Mouse (Mus musculus): ENCODE results near the gene Krt20. TPM values are rescaled to one million over a fixed set of nuclear protein-coding genes. Genes with fewer than 3 reads are reported as not detected.

The Krt20 gene
- 0.65 and 1.0 TPM in 2 replicates for polyA plus RNA-seq (2012; rRNA removed)

DNA sequence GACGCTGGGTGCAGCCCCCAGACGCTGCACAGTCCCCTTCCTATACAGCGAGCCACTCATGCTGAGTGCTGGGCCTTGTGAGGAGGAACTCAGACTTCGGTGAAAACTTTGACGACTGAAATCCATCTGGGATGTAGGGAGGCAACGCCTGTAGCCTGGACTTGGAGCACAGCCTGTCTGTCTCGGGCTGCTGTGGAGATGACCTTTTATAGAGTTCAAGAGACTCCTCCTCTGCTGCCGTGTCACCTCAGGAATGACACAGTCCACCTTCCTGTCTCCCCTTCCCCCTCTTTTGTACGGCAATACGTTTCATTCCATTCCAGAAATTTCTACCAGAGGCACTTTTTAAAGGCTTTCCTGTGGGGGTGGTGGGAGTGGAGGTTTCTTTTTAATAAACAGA lies at the start of gene Krt20:
Gene Krt20 (minus strand): TSS at position 179 of the 400 bp plus-strand sequence.
- no peak for DNase-seq
- Histone ChIP-seq H3K4me1 (replicated peaks; ENCODE audit: control insufficient read depth, insufficient read depth, low read length) (no peaks in the 10 kb centered on the region), H3K4me3 (ENCODE audit: control insufficient read depth, insufficient read depth, low read length) (no peak within 1 kb of the TSS), H3K27me3 (ENCODE audit: control insufficient read depth, insufficient read depth, low read length) (no peaks in the 10 kb centered on the region), H3K36me3 (ENCODE audit: control insufficient read depth, insufficient read depth, low read length) (no peaks in the 10 kb centered on the region), H3K27ac (ENCODE audit: control insufficient read depth, insufficient read depth, low read length) (no peak within 1 kb of the TSS)
- no peak for TF ChIP-seq POLR2A (IDR thresholded peaks at IDR 0.05; ENCODE audit: control insufficient read depth, extremely low read depth, insufficient read depth, low read length, poor library complexity)
- no peak for TF ChIP-seq CTCF (IDR thresholded peaks at IDR 0.05; ENCODE audit: borderline replicate concordance, control insufficient read depth, extremely low read depth, insufficient read depth, low read length, poor library complexity)
- WGBS, result 52% methylated on average over 10 of the region's 10 CpGs

DNA sequence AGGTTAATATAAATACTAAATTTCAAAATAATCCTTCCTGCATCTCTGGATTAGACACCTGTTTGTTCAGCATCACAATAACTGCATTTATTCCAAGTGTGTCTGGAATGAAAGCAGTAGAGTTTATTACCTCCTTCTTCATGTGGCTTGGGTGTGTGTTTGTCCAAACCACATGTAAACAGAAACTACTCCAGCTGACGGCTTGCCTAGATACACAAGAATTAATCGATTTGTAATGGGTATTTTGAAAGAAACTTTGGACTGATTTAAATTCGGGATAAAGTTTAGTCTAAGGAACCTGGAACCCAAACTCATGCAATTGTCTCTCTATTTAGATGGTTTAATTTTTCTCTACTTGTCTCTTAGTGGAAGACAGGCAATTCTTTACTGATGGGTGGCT lies 37.0 kb upstream of the Krt20 start:
- no peak for TF ChIP-seq CTCF (IDR thresholded peaks at IDR 0.05; ENCODE audit: borderline replicate concordance, control insufficient read depth, extremely low read depth, insufficient read depth, low read length, poor library complexity)
- no peak for TF ChIP-seq POLR2A (IDR thresholded peaks at IDR 0.05; ENCODE audit: control insufficient read depth, extremely low read depth, insufficient read depth, low read length, poor library complexity)
- WGBS, result 86% methylated on average over 3 of the region's 3 CpGs
- H3K36me3 ChIP-seq (ENCODE audit: control insufficient read depth, insufficient read depth, low read length), result no peaks in the 10 kb centered on the region
- H3K4me3 ChIP-seq (ENCODE audit: control insufficient read depth, insufficient read depth, low read length), result no peak overlapping the region
- H3K27ac ChIP-seq (ENCODE audit: control insufficient read depth, insufficient read depth, low read length), result no peak overlapping the region
- no peaks in the 10 kb centered on the region for H3K4me1 ChIP-seq (replicated peaks; ENCODE audit: control insufficient read depth, insufficient read depth, low read length)
- DNase-seq, result no peak
- H3K27me3 ChIP-seq (ENCODE audit: control insufficient read depth, insufficient read depth, low read length), result no peaks in the 10 kb centered on the region

DNA sequence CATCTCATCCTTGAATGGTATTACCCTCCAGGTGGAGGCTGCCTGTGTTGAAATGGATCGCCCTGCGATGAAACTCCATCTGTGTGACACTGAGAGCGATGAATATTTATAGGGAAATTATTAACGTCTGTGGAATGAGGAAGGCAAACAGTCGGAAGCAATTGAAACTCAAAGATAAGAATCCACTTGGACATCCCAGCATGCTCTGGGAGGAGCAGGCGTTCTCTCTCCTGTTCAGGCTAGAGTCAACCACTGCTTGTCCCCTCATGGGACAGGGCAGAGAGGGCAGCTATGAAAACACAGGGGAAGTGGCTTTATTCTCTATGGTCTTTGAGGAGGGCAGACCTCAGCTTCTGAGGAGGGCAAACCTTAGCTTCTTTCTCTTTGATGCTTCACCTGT lies 35.5 kb upstream of the Krt20 start:
- 83% methylated on average over 6 of the region's 6 CpGs for WGBS
- Histone ChIP-seq H3K27ac (ENCODE audit: control insufficient read depth, insufficient read depth, low read length) (no peak overlapping the region), H3K4me1 (replicated peaks; ENCODE audit: control insufficient read depth, insufficient read depth, low read length) (no peaks in the 10 kb centered on the region), H3K4me3 (ENCODE audit: control insufficient read depth, insufficient read depth, low read length) (no peak overlapping the region), H3K36me3 (ENCODE audit: control insufficient read depth, insufficient read depth, low read length) (no peaks in the 10 kb centered on the region), H3K27me3 (ENCODE audit: control insufficient read depth, insufficient read depth, low read length) (no peaks in the 10 kb centered on the region)
- TF ChIP-seq CTCF (IDR thresholded peaks at IDR 0.05; ENCODE audit: borderline replicate concordance, control insufficient read depth, extremely low read depth, insufficient read depth, low read length, poor library complexity) (no peak), POLR2A (IDR thresholded peaks at IDR 0.05; ENCODE audit: control insufficient read depth, extremely low read depth, insufficient read depth, low read length, poor library complexity) (no peak)
- DNase-seq, result no peak

DNA sequence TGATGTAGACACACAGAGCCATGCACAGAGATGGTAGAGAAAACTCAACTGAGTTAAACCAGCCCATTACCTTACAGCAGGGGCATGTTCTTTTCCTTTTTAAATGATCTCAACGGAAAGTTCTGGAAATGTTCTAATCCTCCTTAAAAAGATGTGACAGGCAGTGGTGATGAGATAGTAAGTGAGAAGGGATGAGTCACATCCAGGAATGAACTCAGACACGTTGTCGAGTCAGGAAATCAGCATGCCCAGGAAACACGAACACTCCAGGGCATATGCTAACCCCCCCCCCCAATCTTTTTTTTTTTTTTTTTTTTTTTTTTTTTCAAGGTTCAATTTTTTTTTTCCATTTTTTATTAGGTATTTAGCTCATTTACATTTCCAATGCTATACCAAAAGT lies 34.5 kb upstream of the Krt20 start:
- WGBS, result 66% methylated on average over 4 of the region's 4 CpGs
- no peaks in the 10 kb centered on the region for H3K27me3 ChIP-seq (ENCODE audit: control insufficient read depth, insufficient read depth, low read length)
- no peak for DNase-seq
- no peaks in the 10 kb centered on the region for H3K36me3 ChIP-seq (ENCODE audit: control insufficient read depth, insufficient read depth, low read length)
- no peak overlapping the region for H3K4me3 ChIP-seq (ENCODE audit: control insufficient read depth, insufficient read depth, low read length)
- no peaks in the 10 kb centered on the region for H3K4me1 ChIP-seq (replicated peaks; ENCODE audit: control insufficient read depth, insufficient read depth, low read length)
- no peak overlapping the region for H3K27ac ChIP-seq (ENCODE audit: control insufficient read depth, insufficient read depth, low read length)
- no peak for TF ChIP-seq CTCF (IDR thresholded peaks at IDR 0.05; ENCODE audit: borderline replicate concordance, control insufficient read depth, extremely low read depth, insufficient read depth, low read length, poor library complexity)
- TF ChIP-seq POLR2A (IDR thresholded peaks at IDR 0.05; ENCODE audit: control insufficient read depth, extremely low read depth, insufficient read depth, low read length, poor library complexity), result no peak

DNA sequence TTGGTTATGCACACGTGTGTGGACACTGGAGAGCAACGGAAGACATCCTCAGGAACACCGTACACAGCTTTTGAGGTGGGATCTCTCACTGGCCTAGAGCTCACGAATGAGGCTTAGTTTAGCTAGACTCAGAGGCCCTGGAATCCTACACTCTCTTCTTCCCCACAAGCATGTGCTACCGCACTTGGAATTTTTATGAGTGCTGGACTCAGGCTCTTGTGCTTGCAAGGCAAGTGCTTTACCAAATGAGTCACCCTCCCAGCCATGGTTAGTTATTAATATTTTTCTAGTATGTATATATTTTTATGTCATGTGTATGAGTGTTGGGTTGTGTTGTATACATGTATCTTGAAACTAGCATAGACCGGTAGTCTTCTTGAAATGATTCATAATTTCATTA lies 34.0 kb upstream of the Krt20 start:
- H3K4me3 ChIP-seq (ENCODE audit: control insufficient read depth, insufficient read depth, low read length), result no peak overlapping the region
- no peaks in the 10 kb centered on the region for H3K36me3 ChIP-seq (ENCODE audit: control insufficient read depth, insufficient read depth, low read length)
- H3K27ac ChIP-seq (ENCODE audit: control insufficient read depth, insufficient read depth, low read length), result no peak overlapping the region
- H3K4me1 ChIP-seq (replicated peaks; ENCODE audit: control insufficient read depth, insufficient read depth, low read length), result no peaks in the 10 kb centered on the region
- no peaks in the 10 kb centered on the region for H3K27me3 ChIP-seq (ENCODE audit: control insufficient read depth, insufficient read depth, low read length)
- no peak for DNase-seq
- 91% methylated on average over 6 of the region's 6 CpGs for WGBS
- TF ChIP-seq POLR2A (IDR thresholded peaks at IDR 0.05; ENCODE audit: control insufficient read depth, extremely low read depth, insufficient read depth, low read length, poor library complexity) (no peak), CTCF (IDR thresholded peaks at IDR 0.05; ENCODE audit: borderline replicate concordance, control insufficient read depth, extremely low read depth, insufficient read depth, low read length, poor library complexity) (no peak)

DNA sequence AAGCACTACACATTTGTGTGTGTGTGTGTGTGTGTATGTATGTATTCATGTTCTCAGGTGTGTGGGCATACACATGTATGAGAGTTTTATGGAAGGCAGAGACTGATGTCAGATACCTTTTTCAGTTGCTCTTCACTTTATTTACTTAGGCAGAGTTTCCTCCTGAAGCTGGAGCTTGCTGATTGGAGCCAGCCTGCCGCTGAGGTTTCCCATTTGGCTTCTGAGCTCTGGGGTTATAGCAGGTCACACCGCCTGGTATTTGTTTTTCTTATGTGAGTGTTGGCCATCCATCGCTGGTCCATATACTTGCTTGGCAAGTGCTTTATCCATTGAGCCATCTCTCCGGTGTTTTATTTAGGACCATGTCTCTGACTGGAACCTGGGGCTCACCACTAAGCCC lies 31.3 kb upstream of the Krt20 start:
- Histone ChIP-seq H3K36me3 (ENCODE audit: control insufficient read depth, insufficient read depth, low read length) (no peaks in the 10 kb centered on the region), H3K4me1 (replicated peaks; ENCODE audit: control insufficient read depth, insufficient read depth, low read length) (no peaks in the 10 kb centered on the region), H3K27me3 (ENCODE audit: control insufficient read depth, insufficient read depth, low read length) (no peaks in the 10 kb centered on the region), H3K27ac (ENCODE audit: control insufficient read depth, insufficient read depth, low read length) (no peak overlapping the region), H3K4me3 (ENCODE audit: control insufficient read depth, insufficient read depth, low read length) (no peak overlapping the region)
- 84% methylated on average over 4 of the region's 4 CpGs for WGBS
- no peak for TF ChIP-seq CTCF (IDR thresholded peaks at IDR 0.05; ENCODE audit: borderline replicate concordance, control insufficient read depth, extremely low read depth, insufficient read depth, low read length, poor library complexity)
- TF ChIP-seq POLR2A (IDR thresholded peaks at IDR 0.05; ENCODE audit: control insufficient read depth, extremely low read depth, insufficient read depth, low read length, poor library complexity), result no peak
- no peak for DNase-seq

DNA sequence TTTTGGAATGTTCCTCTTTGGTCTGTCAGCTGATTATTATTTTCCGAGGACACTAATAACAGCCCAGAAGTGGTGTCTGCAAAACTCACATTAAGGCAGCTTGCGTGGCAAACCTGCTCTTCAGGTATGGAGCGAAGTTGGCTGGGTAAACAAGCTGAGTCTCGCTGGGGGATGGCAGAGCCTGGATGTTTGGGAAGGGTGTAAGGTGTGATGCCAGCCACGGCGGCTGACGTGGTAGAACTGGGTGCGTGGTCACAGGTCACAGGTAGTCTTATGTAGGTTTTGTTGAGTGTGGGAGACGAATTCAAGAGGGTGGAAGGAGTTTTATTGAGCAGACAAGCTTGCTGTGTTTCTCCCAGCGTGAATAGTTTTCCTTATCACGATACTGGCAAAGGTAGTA lies 30.6 kb upstream of the Krt20 start:
- H3K27ac ChIP-seq (ENCODE audit: control insufficient read depth, insufficient read depth, low read length), result no peak overlapping the region
- no peak for DNase-seq
- no peak overlapping the region for H3K4me3 ChIP-seq (ENCODE audit: control insufficient read depth, insufficient read depth, low read length)
- H3K4me1 ChIP-seq (replicated peaks; ENCODE audit: control insufficient read depth, insufficient read depth, low read length), result no peaks in the 10 kb centered on the region
- 87% methylated on average over 11 of the region's 11 CpGs for WGBS
- no peaks in the 10 kb centered on the region for H3K27me3 ChIP-seq (ENCODE audit: control insufficient read depth, insufficient read depth, low read length)
- no peaks in the 10 kb centered on the region for H3K36me3 ChIP-seq (ENCODE audit: control insufficient read depth, insufficient read depth, low read length)
- TF ChIP-seq CTCF (IDR thresholded peaks at IDR 0.05; ENCODE audit: borderline replicate concordance, control insufficient read depth, extremely low read depth, insufficient read depth, low read length, poor library complexity), result no peak
- TF ChIP-seq POLR2A (IDR thresholded peaks at IDR 0.05; ENCODE audit: control insufficient read depth, extremely low read depth, insufficient read depth, low read length, poor library complexity), result no peak

Measured in thymus, adult 2 months (tissue).